In the genomic region with DNA sequence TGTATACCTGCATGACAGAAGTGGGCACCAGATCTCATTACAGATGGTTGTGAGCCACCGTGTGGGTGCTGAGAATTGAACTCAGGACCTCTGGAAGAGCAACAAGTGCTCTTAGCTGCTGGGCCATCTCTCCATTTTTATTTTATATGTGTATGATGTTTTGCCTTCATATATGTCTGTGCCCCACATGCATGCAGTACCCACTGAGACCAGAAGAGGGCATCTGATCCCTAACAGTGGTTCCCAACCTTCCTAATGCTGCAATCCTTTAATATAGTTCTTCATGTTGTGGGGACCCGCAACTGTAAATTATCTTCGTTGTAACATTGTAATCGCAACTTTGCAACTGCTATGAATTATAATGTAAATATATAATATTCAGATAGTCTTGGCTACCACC, we compare ENCODE assay signal across 10 mouse cellular contexts. TPM values are rescaled to one million over a fixed set of nuclear protein-coding genes. Genes with fewer than 3 reads are reported as not detected.
A peak's percentile ranks its signal among the peaks of the same experiment; 100 is the strongest.
DNase-seq lines count a peak whose midpoint lies in the region; ATAC-seq and TF ChIP-seq lines count a peak whose summit lies in the region.
"Had no signal": no experiment of that assay in that cellular context is flagged by ENCODE, and none has a peak within 500 bp of the region (broad histone marks: within the 10 kb centered on the region; RNA-seq: fewer than 3 reads in every experiment).

No protein-coding gene starts in this region.

- no peak overlapping the region for H3K4me3 ChIP-seq in liver, adult 2 months (ENCODE audit: insufficient read depth, low read depth, low read length)
- no peak overlapping the region for H3K4me3 ChIP-seq in liver, embryonic 12.5 days
- no peak overlapping the region for H3K4me3 ChIP-seq in hindbrain, embryonic 16.5 days (ENCODE audit: low read length)
- no peak overlapping the region for H3K4me3 ChIP-seq in midbrain, embryonic 14.5 days (replicated peaks; ENCODE audit: low read depth, low read length)

- H3K36me3 ChIP-seq in liver, adult 2 months (ENCODE audit: control insufficient read depth, insufficient read depth, low read length): no peaks in the 10 kb centered on the region
- no peaks in the 10 kb centered on the region for H3K36me3 ChIP-seq in liver, embryonic 12.5 days
- H3K36me3 ChIP-seq in hindbrain, embryonic 16.5 days (ENCODE audit: control insufficient read depth, insufficient read depth, low read length): peaks cover 12% of the 10 kb centered on the region
- peaks cover 32% of the 10 kb centered on the region for H3K36me3 ChIP-seq in midbrain, embryonic 14.5 days (ENCODE audit: control insufficient read depth, insufficient read depth, low read length)

- H3K27ac ChIP-seq in liver, adult 2 months (replicated peaks; ENCODE audit: insufficient read depth, low read depth, low read length): no peak overlapping the region
- no peak overlapping the region for H3K27ac ChIP-seq in liver, embryonic 12.5 days
- no peak overlapping the region for H3K27ac ChIP-seq in hindbrain, embryonic 16.5 days (ENCODE audit: low read depth, low read length)
- H3K27ac ChIP-seq in midbrain, embryonic 14.5 days (replicated peaks; ENCODE audit: low read depth, low read length): no peak overlapping the region

- H3K9me3 ChIP-seq in liver, embryonic 12.5 days (replicated peaks): no peaks in the 10 kb centered on the region
- H3K9me3 ChIP-seq in hindbrain, embryonic 16.5 days (ENCODE audit: control insufficient read depth, low read length): no peaks in the 10 kb centered on the region
- no peaks in the 10 kb centered on the region for H3K9me3 ChIP-seq in midbrain, embryonic 14.5 days (ENCODE audit: control insufficient read depth, low read length)

- H3K4me1 ChIP-seq in liver, adult 2 months (ENCODE audit: control insufficient read depth, insufficient read depth, low read length): no peaks in the 10 kb centered on the region
- peaks cover 27% of the 10 kb centered on the region for H3K4me1 ChIP-seq in liver, embryonic 12.5 days
- peaks cover 15% of the 10 kb centered on the region for H3K4me1 ChIP-seq in hindbrain, embryonic 16.5 days (ENCODE audit: control insufficient read depth, insufficient read depth, low read depth, low read length)
- H3K4me1 ChIP-seq in midbrain, embryonic 14.5 days (ENCODE audit: control insufficient read depth, insufficient read depth, low read length): peaks cover 16% of the 10 kb centered on the region

- no peak overlapping the region for H3K9ac ChIP-seq in liver, adult 2 months (ENCODE audit: low read depth, low read length)
- no peak overlapping the region for H3K9ac ChIP-seq in liver, embryonic 12.5 days
- no peak overlapping the region for H3K9ac ChIP-seq in hindbrain, embryonic 16.5 days (ENCODE audit: low read depth, low read length)
- no peak overlapping the region for H3K9ac ChIP-seq in midbrain, embryonic 14.5 days (replicated peaks; ENCODE audit: low read length)

- H3K27me3 ChIP-seq in liver, adult 2 months (ENCODE audit: control insufficient read depth, insufficient read depth, low read length): peaks cover under 1% of the 10 kb centered on the region
- H3K27me3 ChIP-seq in liver, embryonic 12.5 days (replicated peaks): peaks cover 75% of the 10 kb centered on the region
- H3K27me3 ChIP-seq in hindbrain, embryonic 16.5 days (replicated peaks; ENCODE audit: control insufficient read depth, insufficient read depth, low read length): peaks cover 14% of the 10 kb centered on the region
- H3K27me3 ChIP-seq in midbrain, embryonic 14.5 days (ENCODE audit: control insufficient read depth, insufficient read depth, low read length): peaks cover 18% of the 10 kb centered on the region

- 23% methylated on average over 4 of the region's 4 CpGs for WGBS in liver, adult 2 months
- 5% methylated on average over 4 of the region's 4 CpGs for WGBS in liver, embryonic 12.5 days (ENCODE audit: insufficient replicate concordance)
- 32% methylated on average over 4 of the region's 4 CpGs for WGBS in hindbrain, embryonic 16.5 days
- 28% methylated on average over 4 of the region's 4 CpGs for WGBS in midbrain, embryonic 14.5 days

- peak; percentile 65 for TF ChIP-seq CTCF in liver, adult 2 months (IDR thresholded peaks at IDR 0.05; ENCODE audit: low read depth, low read length)
- TF ChIP-seq CTCF in brain, embryonic 14.5 days (IDR thresholded peaks at IDR 0.05; ENCODE audit: borderline replicate concordance, extremely low read depth, insufficient read depth, insufficient read length): peak; percentile 69; the same call in 1 of the 2 replicates

- no peak for ATAC-seq in cerebellum, adult (ENCODE audit: insufficient number of reproducible peaks, low FRiP score, low TSS enrichment)
- no peak for ATAC-seq in liver, embryonic 12.5 days
- ATAC-seq in hindbrain, embryonic 16.5 days: no peak
- ATAC-seq in midbrain, embryonic 14.5 days (ENCODE audit: low FRiP score, low TSS enrichment): no peak

- TF ChIP-seq POLR2A in liver, adult 2 months (IDR thresholded peaks at IDR 0.05; ENCODE audit: extremely low read depth, insufficient read depth, low read length): no peak
- no peak for TF ChIP-seq POLR2A in brain, embryonic 14.5 days (IDR thresholded peaks at IDR 0.05; ENCODE audit: borderline replicate concordance, extremely low read depth, insufficient read depth, insufficient read length, poor library complexity, severe bottlenecking)

- DNase-seq in cerebellum, adult 9-10 months: peak; percentile 78
- no peak for DNase-seq in liver, adult 2 months (ENCODE audit: extremely low read depth, low read depth, low spot score)
- peak; percentile 60 for DNase-seq in brain, embryonic 14.5 days (ENCODE audit: low read depth)
- DNase-seq in midbrain, embryonic 14.5 days: peak; percentile 81
- no peak for DNase-seq in Muller cell, postnatal 12 days (ENCODE audit: inconsistent ontology term)

- H3K79me2 ChIP-seq in liver, adult 2 months (ENCODE audit: control insufficient read depth, insufficient read depth, low read length): no peaks in the 10 kb centered on the region

- no peak overlapping the region for H3K4me2 ChIP-seq in liver, embryonic 12.5 days
- peak overlapping the region; percentile 72; the same call in 1 of the 2 replicates for H3K4me2 ChIP-seq in hindbrain, embryonic 16.5 days (ENCODE audit: low read length)
- H3K4me2 ChIP-seq in midbrain, embryonic 14.5 days (ENCODE audit: low read length): peak overlapping the region; percentile 83; the same call in 1 of the 2 replicates

RNA-seq across cellular contexts. Expression of a gene that starts 2.3 kb away (rescaled TPM):
- total RNA-seq in liver, adult 2 months (2014; rRNA removed): 0.27 and 0.65 TPM in 2 replicates
- polyA plus RNA-seq in liver, adult 2 months (2012; rRNA removed): 0.62 and 1.1 TPM in 2 replicates
- 5.1 and 5.6 TPM in 2 replicates for polyA plus RNA-seq in liver, embryonic 12.5 days (2016; fragmentation: Nextera tagmentation; extraction: Ambion mirVana)
- 159 and 189 TPM in 2 replicates for polyA plus RNA-seq in brain, embryonic 14.5 days (2012; rRNA removed)
- polyA plus RNA-seq in hindbrain, embryonic 16.5 days (2015; fragmentation: Nextera tagmentation; extraction: Ambion mirVana): 124 and 126 TPM in 2 replicates
- 100.0 and 101 TPM in 2 replicates for polyA plus RNA-seq in midbrain, embryonic 14.5 days (2014; fragmentation: Nextera tagmentation; extraction: Ambion mirVana)

RNA-seq across cellular contexts. Expression of a gene that starts 4.9 kb away (rescaled TPM):
- total RNA-seq in liver, adult 2 months (2014; rRNA removed): 0.20 TPM in 1 of 2 replicates, not detected in the other
- 0.13 TPM in 1 of 2 replicates, not detected in the other for polyA plus RNA-seq in liver, adult 2 months (2012; rRNA removed)
- polyA plus RNA-seq in liver, embryonic 12.5 days (2016; fragmentation: Nextera tagmentation; extraction: Ambion mirVana): not detected in 2 replicates
- 1.1 and 1.3 TPM in 2 replicates for polyA plus RNA-seq in brain, embryonic 14.5 days (2012; rRNA removed)
- polyA plus RNA-seq in hindbrain, embryonic 16.5 days (2015; fragmentation: Nextera tagmentation; extraction: Ambion mirVana): 0.79 and 1.5 TPM in 2 replicates
- 0.62 and 1.2 TPM in 2 replicates for polyA plus RNA-seq in midbrain, embryonic 14.5 days (2014; fragmentation: Nextera tagmentation; extraction: Ambion mirVana)
- polyA plus RNA-seq: stomach, embryonic 14.5 days had no signal

RNA-seq across cellular contexts. Expression of a gene that starts 13.1 kb away (rescaled TPM):
- total RNA-seq in liver, adult 2 months (2014; rRNA removed): 6.3 and 11.3 TPM in 2 replicates
- 24.2 and 37.1 TPM in 2 replicates for polyA plus RNA-seq in liver, adult 2 months (2012; rRNA removed)
- polyA plus RNA-seq in liver, embryonic 12.5 days (2016; fragmentation: Nextera tagmentation; extraction: Ambion mirVana): 61.1 and 61.5 TPM in 2 replicates
- 66.4 and 89.0 TPM in 2 replicates for polyA plus RNA-seq in brain, embryonic 14.5 days (2012; rRNA removed)
- 39.9 and 42.9 TPM in 2 replicates for polyA plus RNA-seq in hindbrain, embryonic 16.5 days (2015; fragmentation: Nextera tagmentation; extraction: Ambion mirVana)
- polyA plus RNA-seq in midbrain, embryonic 14.5 days (2014; fragmentation: Nextera tagmentation; extraction: Ambion mirVana): 28.9 and 29.1 TPM in 2 replicates

RNA-seq across cellular contexts. Expression of a gene that starts 25.1 kb away (rescaled TPM):
- 0.07 and 0.09 TPM in 2 replicates for total RNA-seq in liver, adult 2 months (2014; rRNA removed)
- polyA plus RNA-seq in liver, adult 2 months (2012; rRNA removed): 0.06 and 0.11 TPM in 2 replicates
- 0.04 and 0.05 TPM in 2 replicates for polyA plus RNA-seq in liver, embryonic 12.5 days (2016; fragmentation: Nextera tagmentation; extraction: Ambion mirVana)
- 0.19 and 0.23 TPM in 2 replicates for polyA plus RNA-seq in brain, embryonic 14.5 days (2012; rRNA removed)
- polyA plus RNA-seq in hindbrain, embryonic 16.5 days (2015; fragmentation: Nextera tagmentation; extraction: Ambion mirVana): 0.06 and 0.10 TPM in 2 replicates
- not detected in 2 replicates for polyA plus RNA-seq in midbrain, embryonic 14.5 days (2014; fragmentation: Nextera tagmentation; extraction: Ambion mirVana)
- polyA plus RNA-seq: liver, embryonic 16.5 days had no signal

RNA-seq across cellular contexts. Expression of a gene that starts 56.6 kb away (rescaled TPM):
- total RNA-seq in liver, adult 2 months (2014; rRNA removed): 12.9 and 16.0 TPM in 2 replicates
- polyA plus RNA-seq in liver, adult 2 months (2012; rRNA removed): 34.1 and 40.4 TPM in 2 replicates
- polyA plus RNA-seq in liver, embryonic 12.5 days (2016; fragmentation: Nextera tagmentation; extraction: Ambion mirVana): 22.1 and 23.3 TPM in 2 replicates
- polyA plus RNA-seq in brain, embryonic 14.5 days (2012; rRNA removed): 31.1 and 33.3 TPM in 2 replicates
- polyA plus RNA-seq in hindbrain, embryonic 16.5 days (2015; fragmentation: Nextera tagmentation; extraction: Ambion mirVana): 39.9 and 41.5 TPM in 2 replicates
- polyA plus RNA-seq in midbrain, embryonic 14.5 days (2014; fragmentation: Nextera tagmentation; extraction: Ambion mirVana): 33.2 and 35.0 TPM in 2 replicates

Comparison
In these comparisons a context has a peak if more than half of its experiments do, and no peak if none do; other contexts are left out.
1. DNase-seq: peak in cerebellum, adult 9-10 months (single experiment), brain, embryonic 14.5 days (single experiment) and midbrain, embryonic 14.5 days (single experiment); none in liver, adult 2 months (single experiment) and Muller cell, postnatal 12 days (single experiment).
2. RNA of a gene that starts 2.3 kb away (polyA plus RNA-seq): 159 to 189 TPM in brain, embryonic 14.5 days, 124 to 126 TPM in hindbrain, embryonic 16.5 days and 100.0 to 101 TPM in midbrain, embryonic 14.5 days; 5.1 to 5.6 TPM in liver, embryonic 12.5 days and 0.62 to 1.1 TPM in liver, adult 2 months; every median in the first group is over 10 times any median in the second.